Mouse (Mus musculus) kidney, adult 8-10 months (tissue): ENCODE results near the gene Olfr52.
"Not testable (repeated sequence)": the region's sequence is repeated elsewhere in the genome, so short reads cannot be mapped to it uniquely, and the experiment has no call there.

Experiments used
- DNase-seq, 2 experiments: peaks; one replicate each; pipeline ENCODE4 v3.0.0; 2022

The Olfr52 gene

DNA sequence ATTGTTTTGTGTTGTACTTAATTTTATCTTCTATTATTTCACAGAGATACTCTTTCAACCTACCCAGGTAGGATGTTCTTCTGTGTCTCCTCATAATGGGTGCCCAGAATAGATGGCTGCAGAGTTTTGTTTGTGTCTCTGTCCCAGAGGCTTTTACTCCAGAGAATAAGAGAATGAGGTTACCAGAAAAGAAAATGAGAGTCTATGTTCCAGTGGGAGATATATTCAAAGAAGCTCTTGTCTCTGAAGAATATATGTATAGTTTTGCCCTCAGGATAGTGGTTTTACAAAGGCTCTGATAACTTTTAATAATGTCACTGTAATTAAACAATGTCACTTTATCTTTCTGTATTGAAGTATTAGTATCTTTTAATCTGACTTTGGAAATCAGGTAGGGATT, at the start of gene Olfr52:
Gene Olfr52 (minus strand): TSS at position 101 of the 400 bp plus-strand sequence.
- DNase-seq: no peak

- DNase-seq: no peak
These were observed 45.8 kb upstream of the Olfr52 start, which contains the start of gene Olfr1047 for GRCm38 (mm10) chr2:86231301-86231700. Olfr1047 (minus strand) TSS chr2:86231401.

DNA sequence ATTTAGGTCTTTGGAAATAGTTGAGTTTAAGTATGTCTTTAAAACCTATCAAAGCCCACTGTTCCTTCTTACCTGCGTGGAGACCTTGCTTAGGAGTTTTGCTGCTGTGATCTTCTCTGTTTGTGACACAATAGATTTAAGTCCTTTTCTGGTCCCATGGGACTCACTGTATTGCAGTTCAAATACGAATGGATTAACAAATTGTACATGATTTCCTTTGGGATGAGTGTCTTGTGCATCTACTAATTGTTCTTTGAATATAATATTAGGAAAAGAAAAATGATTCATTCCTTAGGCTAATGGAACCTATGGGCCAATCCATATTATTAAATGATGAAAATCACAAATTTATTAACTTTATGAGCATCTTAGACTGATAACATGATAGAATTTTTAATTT, 33.7 kb upstream of the Olfr52 start, which contains the start of gene Olfr1046:
Gene Olfr1046 (minus strand): TSS at position 101 of the 400 bp plus-strand sequence.
- DNase-seq: no peak

GRCm38 (mm10) chr2:86202909-86203308, 17.4 kb upstream of the Olfr52 start, which contains the start of gene Olfr1045:
Olfr1045 (minus strand) TSS chr2:86203009.
- DNase-seq: no peak

DNA sequence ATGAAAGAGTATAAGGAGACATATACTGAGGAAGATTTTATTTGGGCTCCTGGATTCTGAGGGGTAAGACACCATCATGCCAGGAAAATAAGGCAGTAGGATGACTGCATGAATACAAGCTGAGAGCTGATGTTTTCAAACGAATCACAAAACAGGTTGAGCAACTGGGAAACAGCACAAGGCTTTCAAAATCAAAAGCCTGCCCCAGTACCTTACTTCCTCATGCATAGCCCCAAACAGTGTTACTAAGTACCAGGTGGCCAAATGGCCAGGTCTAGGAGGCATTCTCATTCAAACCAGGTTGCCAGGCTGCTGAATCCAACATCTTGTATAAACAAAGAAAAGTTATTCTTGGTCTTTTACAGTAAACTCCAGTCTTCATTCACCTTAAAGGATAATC, 10.4 kb upstream of the Olfr52 start:
- DNase-seq: no peak

- no peak for DNase-seq
These were observed 5.5 kb downstream of the Olfr52 start for GRCm38 (mm10) chr2:86179950-86180349.

DNA sequence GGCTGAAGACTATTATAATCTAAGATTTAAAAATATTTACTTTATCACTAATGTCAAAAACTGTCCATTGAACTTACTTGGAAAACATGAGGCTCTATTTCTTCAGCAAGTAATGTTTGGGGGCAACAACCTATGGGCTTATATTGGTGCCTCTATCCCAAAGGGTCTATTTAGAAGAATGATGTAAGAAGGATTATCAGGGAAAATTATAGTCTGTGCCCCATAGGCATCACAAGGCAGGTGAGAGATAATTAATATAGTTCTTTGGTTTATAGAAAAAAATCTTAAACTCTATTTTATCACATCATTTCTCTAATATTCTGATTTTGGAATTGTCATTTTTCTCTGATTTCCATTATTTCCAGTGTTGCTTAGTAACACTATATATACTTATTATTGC, 7.8 kb downstream of the Olfr52 start, which contains the start of gene Olfr1044:
Gene Olfr1044 (minus strand): TSS at position 101 of the 400 bp plus-strand sequence.
- DNase-seq: no peak

DNA sequence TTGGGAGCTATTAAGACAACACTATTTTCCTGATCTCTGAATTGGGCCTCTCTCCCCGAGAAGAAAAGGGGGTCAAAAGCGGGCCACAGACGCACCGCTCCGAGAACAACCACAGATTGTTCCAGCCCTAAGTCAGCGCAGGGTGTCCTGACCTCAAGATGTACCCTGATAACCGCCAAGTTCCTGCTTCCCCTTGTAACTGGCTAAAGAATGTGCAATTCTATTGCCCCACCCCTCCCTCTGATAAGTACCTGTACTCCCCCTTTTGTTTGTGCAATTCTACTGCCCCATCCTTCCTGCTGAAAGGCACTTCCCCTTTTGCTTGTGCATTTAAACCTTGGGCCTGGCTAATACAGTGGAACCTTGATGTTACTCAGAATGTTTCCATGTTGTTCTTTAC, 10.1 kb downstream of the Olfr52 start:
- not testable (repeated sequence) for DNase-seq

DNA sequence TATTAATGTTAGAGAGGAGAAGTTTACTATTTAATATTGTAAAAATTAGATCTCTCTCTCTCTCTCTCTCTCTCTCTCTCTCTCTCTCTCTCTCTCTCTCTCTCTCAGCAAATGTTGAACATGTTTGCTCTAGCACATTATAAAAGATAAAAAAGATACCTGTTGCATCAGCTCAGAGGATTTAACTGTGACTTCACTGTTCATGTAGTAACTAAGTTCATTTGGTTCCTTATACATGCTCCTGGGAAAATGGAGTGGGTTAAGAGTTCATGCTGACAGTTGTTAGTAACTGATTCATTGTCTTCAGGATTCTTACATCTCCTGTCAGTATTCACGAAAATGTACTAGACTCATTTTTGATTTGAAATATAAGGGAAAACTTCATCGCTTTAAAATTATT, 18.1 kb downstream of the Olfr52 start, which contains the start of gene Olfr1043:
Gene Olfr1043 (minus strand): TSS at position 101 of the 400 bp plus-strand sequence.
- DNase-seq: no peak

DNA sequence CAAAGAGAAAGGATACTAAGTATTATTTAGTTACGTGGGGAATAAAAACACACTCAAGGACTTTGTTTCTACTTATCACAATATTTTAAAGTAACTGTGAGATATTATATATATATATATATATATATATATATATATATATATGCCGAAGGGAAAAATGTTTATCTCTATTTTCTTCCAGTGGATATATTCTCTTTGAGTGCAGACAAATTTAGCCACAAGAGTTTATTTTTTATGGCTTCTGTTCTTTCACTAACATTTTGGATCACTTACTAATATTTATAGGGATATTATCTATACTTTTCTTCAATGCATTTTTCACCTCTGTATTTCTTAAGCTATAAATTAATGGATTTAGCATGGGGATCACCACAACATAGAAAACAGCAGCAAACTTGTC, 23.7 kb downstream of the Olfr52 start, which contains the start of gene Olfr1042:
Gene Olfr1042 (minus strand): TSS at position 101 of the 400 bp plus-strand sequence.
- DNase-seq: no peak

DNA sequence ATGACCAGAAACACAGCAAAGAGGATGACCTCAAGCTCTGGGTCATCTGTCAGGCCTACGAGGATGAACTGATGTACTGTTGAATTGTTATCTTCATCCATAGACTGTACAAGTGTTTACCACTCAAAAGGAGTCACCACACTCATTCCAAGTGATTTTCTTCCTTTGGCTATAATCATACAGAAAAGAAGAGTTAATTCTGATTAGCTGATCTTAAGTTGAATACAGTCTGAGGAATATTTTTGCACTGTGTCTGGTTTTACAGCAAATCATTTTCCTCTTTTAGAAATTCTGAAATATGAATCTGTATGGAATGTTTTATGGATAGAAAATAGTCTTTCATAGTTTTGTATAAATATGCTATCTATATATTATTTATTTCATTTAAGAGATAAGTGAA, 38.9 kb downstream of the Olfr52 start, which contains the start of gene Olfr1040:
Gene Olfr1040 (minus strand): TSS at position 101 of the 400 bp plus-strand sequence.
- no peak for DNase-seq

- DNase-seq: no peak
These were observed 49.7 kb downstream of the Olfr52 start, which contains the start of gene Olfr1039 for GRCm38 (mm10) chr2:86135828-86136227. Olfr1039 (minus strand) TSS chr2:86135928.
